Mouse (Mus musculus) kidney, postnatal 4 days (tissue): Measurements from ENCODE around the gene Rbms1.

Experiments used
- DNase-seq, 2 experiments: peaks; one replicate each; pipeline ENCODE4 v3.0.0; 2021; ENCODE audit warnings: mixed read lengths in 2 of 2

The Rbms1 gene

GRCm38 (mm10) chr2:60748585-60748984 is 214.4 kb downstream of the Rbms1 start:
- no peak for DNase-seq

- peak; percentile 20 to 43 for DNase-seq
Measured at GRCm38 (mm10) chr2:60747590-60747989, 215.4 kb downstream of the Rbms1 start.

- no peak for DNase-seq
Measured at GRCm38 (mm10) chr2:60744674-60745073, 218.3 kb downstream of the Rbms1 start.

- DNase-seq: no peak
Measured at GRCm38 (mm10) chr2:60739389-60740137, 223.4 kb downstream of the Rbms1 start.

- no peak for DNase-seq
Measured at GRCm38 (mm10) chr2:60730929-60731328, 232.1 kb downstream of the Rbms1 start.

- peak; percentile 81 to 86 for DNase-seq
Measured at GRCm38 (mm10) chr2:60730024-60730423, 233.0 kb downstream of the Rbms1 start.

- no peak for DNase-seq
Measured at GRCm38 (mm10) chr2:60728902-60729585, 233.9 kb downstream of the Rbms1 start.

GRCm38 (mm10) chr2:60724660-60725059 is 238.3 kb downstream of the Rbms1 start:
- no peak for DNase-seq

GRCm38 (mm10) chr2:60722967-60723366 is 240.0 kb downstream of the Rbms1 start:
- DNase-seq: no peak

- DNase-seq: no peak
Measured at GRCm38 (mm10) chr2:60722514-60722913, 240.5 kb downstream of the Rbms1 start, which contains the start of gene Itgb6. Itgb6 (minus strand) TSS chr2:60722643.

- DNase-seq: peak; percentile 50 to 55
Measured at GRCm38 (mm10) chr2:60720906-60721305, 242.1 kb downstream of the Rbms1 start.

GRCm38 (mm10) chr2:60720205-60720604 is 242.8 kb downstream of the Rbms1 start:
- DNase-seq: peak; percentile 36 to 55

- DNase-seq: peak; percentile 66 to 77
Measured at GRCm38 (mm10) chr2:60717348-60717747, 245.6 kb downstream of the Rbms1 start.

- DNase-seq: no peak
Measured at GRCm38 (mm10) chr2:60716549-60716948, 246.4 kb downstream of the Rbms1 start.

GRCm38 (mm10) chr2:60715771-60716170 is 247.2 kb downstream of the Rbms1 start:
- no peak for DNase-seq

- peak in 1 of 2 experiments; percentile 8 for DNase-seq
Measured at GRCm38 (mm10) chr2:60714971-60715502, 248.0 kb downstream of the Rbms1 start.

- DNase-seq: no peak
Measured at GRCm38 (mm10) chr2:60714475-60714874, 248.5 kb downstream of the Rbms1 start.

GRCm38 (mm10) chr2:60713857-60714256 is 249.1 kb downstream of the Rbms1 start:
- DNase-seq: peak; percentile 44 to 64

- peak in 1 of 2 experiments; percentile 3 for DNase-seq
Measured at GRCm38 (mm10) chr2:60712891-60713290, 250.1 kb downstream of the Rbms1 start.

GRCm38 (mm10) chr2:60712483-60712882 is 250.5 kb downstream of the Rbms1 start:
- peak in 1 of 2 experiments; percentile 4 for DNase-seq

- DNase-seq: peak in 1 of 2 experiments; percentile 20
Measured at GRCm38 (mm10) chr2:60711098-60711880, 251.7 kb downstream of the Rbms1 start.

GRCm38 (mm10) chr2:60710317-60710716 is 252.7 kb downstream of the Rbms1 start:
- DNase-seq: no peak

GRCm38 (mm10) chr2:60708671-60709070 is 254.3 kb downstream of the Rbms1 start:
- DNase-seq: peak in 1 of 2 experiments; percentile 4
